Mouse (Mus musculus) liver, embryonic 15.5 days (tissue): ENCODE measurements around the gene Trove2. TPM values are rescaled to one million over a fixed set of nuclear protein-coding genes. Genes with fewer than 3 reads are reported as not detected.

Source experiments
- ATAC-seq: fragments of 200-750 bp; cut with Nextera tagmentation; 2 replicates; pipeline ENCODE4 v1.8.0; 2017; ENCODE audit warnings: moderate number of reproducible peaks, mild to moderate bottlenecking, moderate library complexity; ENCODE audit not compliant: insufficient read depth
- H3K27ac ChIP-seq: fragments of 300-500 bp; sonication (generic); replicated peaks from 2 replicates; pipeline ENCODE4 v1.5.1; 2015; ENCODE audit warnings: mild to moderate bottlenecking, inconsistent platforms
- H3K27me3 ChIP-seq: fragments of 300-500 bp; sonication (generic); 2 replicates; pipeline ENCODE4 v1.6.1; 2015; ENCODE audit warnings: mild to moderate bottlenecking, inconsistent platforms
- H3K36me3 ChIP-seq: fragments of 300-500 bp; sonication (generic); replicated peaks from 2 replicates; pipeline ENCODE4 v1.6.1; 2015; ENCODE audit warnings: moderate library complexity, mild to moderate bottlenecking, inconsistent platforms
- H3K4me1 ChIP-seq: fragments of 300-500 bp; sonication (generic); replicated peaks from 2 replicates; pipeline ENCODE4 v1.6.1; 2015; ENCODE audit warnings: inconsistent platforms
- H3K4me2 ChIP-seq: fragments of 300-500 bp; sonication (generic); 2 replicates; pipeline ENCODE4 v1.6.1; 2015; ENCODE audit warnings: moderate library complexity, mild to moderate bottlenecking, inconsistent platforms
- H3K4me3 ChIP-seq: fragments of 300-500 bp; sonication (generic); replicated peaks from 2 replicates; pipeline ENCODE4 v1.5.1; 2015; ENCODE audit warnings: mild to moderate bottlenecking, inconsistent platforms
- H3K9ac ChIP-seq: fragments of 300-500 bp; sonication (generic); 2 replicates; pipeline ENCODE4 v1.6.1; 2015; ENCODE audit warnings: moderate library complexity, mild to moderate bottlenecking, inconsistent platforms
- H3K9me3 ChIP-seq: fragments of 300-500 bp; sonication (generic); replicated peaks from 2 replicates; pipeline ENCODE4 v1.6.1; 2016; ENCODE audit warnings: inconsistent platforms
- whole genome bisulfite sequencing: fragments of 180-500 bp; shearing (Covaris S2); methylation state at CpG from one replicate; pipeline ENCODE4 v1.1.7; 2015; ENCODE audit warnings: mixed read lengths; ENCODE audit not compliant: insufficient replicate concordance; 5-methylcytosine and 5-hydroxymethylcytosine counted together
- polyA plus RNA-seq: library from polyadenylated mRNA; unstranded; fragments of >200 nt; fragmentation: Nextera tagmentation; extraction: Ambion mirVana; gene quantifications from 2 replicates; pipeline ENCODE4 v1.2.1, GENCODE M21; 2015

Trove2 gene
- polyA plus RNA-seq = 1.4 and 1.5 TPM in 2 replicates

DNA sequence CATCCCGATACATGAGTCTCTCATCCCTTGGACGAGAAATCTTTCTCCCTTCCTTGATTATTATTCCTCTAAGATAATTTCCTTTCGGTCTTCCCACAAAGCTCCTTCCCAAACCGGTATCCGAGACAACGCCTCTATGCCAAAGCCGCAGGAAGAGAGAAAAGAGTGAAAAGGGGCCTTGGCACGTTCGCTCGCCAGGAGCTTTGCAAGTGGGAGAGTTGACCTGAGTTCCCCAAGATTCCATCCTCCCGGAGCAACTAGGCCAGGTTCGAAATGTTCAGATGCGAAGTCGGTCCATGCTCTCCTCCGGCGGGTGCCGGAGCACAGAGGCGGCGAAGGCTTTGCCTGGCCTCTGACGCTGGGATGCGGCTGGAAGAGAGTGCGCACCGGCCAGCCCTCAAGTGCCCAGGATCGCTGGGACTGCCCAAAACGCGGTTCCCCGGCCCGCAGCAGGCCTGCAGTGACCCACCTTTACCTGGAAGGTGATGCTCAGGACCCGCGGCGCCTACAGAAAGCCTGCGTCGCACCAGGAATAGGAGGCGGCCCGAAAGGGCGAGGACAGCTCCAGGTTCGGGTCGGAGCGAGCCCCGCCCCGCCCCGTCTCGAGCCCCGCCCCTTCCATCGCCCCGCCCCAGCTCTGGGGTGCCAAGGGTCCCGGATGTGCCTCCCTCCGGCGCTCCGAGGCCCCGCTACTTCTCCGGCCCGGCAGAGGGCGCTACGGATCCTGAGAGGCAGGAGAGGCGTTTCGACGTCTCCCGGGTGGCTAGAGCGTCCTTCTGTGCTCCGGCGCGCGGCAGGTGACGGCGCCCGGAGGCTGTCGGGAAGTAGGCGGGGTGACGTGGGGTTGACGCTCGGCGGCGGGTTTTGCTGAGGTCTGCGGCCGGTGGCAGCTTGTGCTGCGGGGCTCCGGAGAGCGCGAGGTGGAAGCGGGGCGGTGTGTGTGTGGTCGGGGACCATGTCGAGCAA is at the start of gene Trove2, which contains the start of gene Uchl5:
Gene Trove2, minus strand, starts transcription at position 623 of the 966 bp plus-strand sequence.
Gene Uchl5, plus strand, starts transcription at position 827 of the 966 bp plus-strand sequence.
- Histone ChIP-seq H3K9ac (peak within 1 kb of the TSS; percentile 95), H3K27ac (peak within 1 kb of the TSS; percentile 86), H3K36me3 (peaks cover 11% of the 10 kb centered on the region; the same call in 1 of the 2 replicates), H3K4me3 (peak within 1 kb of the TSS; percentile 99), H3K4me2 (peak within 1 kb of the TSS; percentile 92), H3K27me3 (peaks cover 30% of the 10 kb centered on the region), H3K9me3 (no peaks in the 10 kb centered on the region), H3K4me1 (peaks cover 21% of the 10 kb centered on the region)
- peak; percentile 96 for ATAC-seq
- WGBS = under 1% methylated on average over 83 of the region's 84 CpGs

DNA sequence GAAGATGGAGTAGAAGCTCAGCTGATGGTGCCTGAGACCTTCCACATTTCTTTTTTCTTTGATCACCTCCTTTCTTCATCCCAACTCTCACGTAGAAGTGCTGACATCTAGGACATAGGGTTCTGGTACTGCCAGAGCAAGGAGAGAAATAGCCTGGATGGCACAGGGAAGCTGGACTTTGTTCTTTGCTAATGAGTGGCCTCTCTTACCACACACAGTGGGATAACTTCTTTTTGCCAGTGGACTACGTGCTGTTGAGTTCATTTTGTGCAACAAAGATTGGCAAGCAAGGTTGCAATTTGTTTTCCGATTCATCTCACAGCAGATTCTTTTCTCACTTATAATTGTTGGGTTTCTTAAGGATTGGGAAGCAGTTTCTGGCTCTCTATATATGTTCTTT is 45.8 kb upstream of the Trove2 start:
- H3K9ac ChIP-seq = no peak overlapping the region
- H3K27me3 ChIP-seq = no peaks in the 10 kb centered on the region
- no peak for ATAC-seq
- H3K4me3 ChIP-seq = no peak overlapping the region
- no peaks in the 10 kb centered on the region for H3K9me3 ChIP-seq
- 60% methylated on average over 3 of the region's 3 CpGs for WGBS
- no peak overlapping the region for H3K27ac ChIP-seq
- no peaks in the 10 kb centered on the region for H3K4me1 ChIP-seq
- no peaks in the 10 kb centered on the region for H3K36me3 ChIP-seq
- H3K4me2 ChIP-seq = no peak overlapping the region

GRCm38 (mm10) chr1:143820096-143820877 is 43.4 kb upstream of the Trove2 start:
- H3K36me3 ChIP-seq = no peaks in the 10 kb centered on the region
- H3K9me3 ChIP-seq = no peaks in the 10 kb centered on the region
- H3K27me3 ChIP-seq = no peaks in the 10 kb centered on the region
- 76% methylated on average over 2 of the region's 2 CpGs for WGBS
- no peak overlapping the region for H3K27ac ChIP-seq
- H3K4me2 ChIP-seq = no peak overlapping the region
- H3K4me3 ChIP-seq = no peak overlapping the region
- no peaks in the 10 kb centered on the region for H3K4me1 ChIP-seq
- no peak overlapping the region for H3K9ac ChIP-seq
- no peak for ATAC-seq

DNA sequence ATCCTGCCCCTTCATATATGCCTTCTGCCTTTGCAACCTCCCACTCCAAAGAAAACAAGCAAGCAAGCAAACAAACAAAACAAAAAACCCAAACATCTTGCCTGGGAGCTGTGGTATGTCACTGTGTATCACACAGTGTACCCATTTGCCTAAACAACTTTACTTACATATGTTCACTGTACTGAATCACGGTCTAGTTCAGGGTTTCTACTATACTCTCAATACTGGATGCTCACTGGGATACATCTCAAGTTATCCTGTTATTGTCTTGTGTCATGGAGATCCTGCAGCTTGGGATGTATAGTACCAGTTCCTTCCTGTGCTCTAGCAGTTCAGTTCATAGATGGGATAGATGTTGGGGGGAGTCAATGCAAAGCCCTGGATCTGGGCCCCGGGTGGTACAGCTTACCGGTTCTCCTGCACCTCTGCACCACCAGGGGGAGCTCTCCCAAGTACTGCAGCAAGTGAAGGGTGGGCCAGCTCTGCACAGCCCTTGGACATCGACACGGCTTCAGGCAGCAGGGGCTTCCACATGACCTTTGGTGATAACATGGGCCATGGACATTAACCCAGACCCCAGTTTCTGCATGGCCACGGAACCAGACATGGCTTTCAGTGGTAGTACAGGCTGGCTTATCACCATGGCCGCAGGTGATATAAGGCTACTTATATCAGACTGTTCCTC is 37.0 kb upstream of the Trove2 start:
- Histone ChIP-seq H3K4me1 (0 out of 2 replicates have a peak, but pooled peaks cover 5% of the 10 kb centered on the region), H3K4me2 (no peak overlapping the region), H3K36me3 (peaks cover 7% of the 10 kb centered on the region), H3K27ac (no peak overlapping the region), H3K27me3 (no peaks in the 10 kb centered on the region), H3K4me3 (no peak overlapping the region), H3K9ac (no peak overlapping the region), H3K9me3 (no peaks in the 10 kb centered on the region)
- peak; percentile 68 for ATAC-seq
- 28% methylated on average over 7 of the region's 7 CpGs for WGBS

DNA sequence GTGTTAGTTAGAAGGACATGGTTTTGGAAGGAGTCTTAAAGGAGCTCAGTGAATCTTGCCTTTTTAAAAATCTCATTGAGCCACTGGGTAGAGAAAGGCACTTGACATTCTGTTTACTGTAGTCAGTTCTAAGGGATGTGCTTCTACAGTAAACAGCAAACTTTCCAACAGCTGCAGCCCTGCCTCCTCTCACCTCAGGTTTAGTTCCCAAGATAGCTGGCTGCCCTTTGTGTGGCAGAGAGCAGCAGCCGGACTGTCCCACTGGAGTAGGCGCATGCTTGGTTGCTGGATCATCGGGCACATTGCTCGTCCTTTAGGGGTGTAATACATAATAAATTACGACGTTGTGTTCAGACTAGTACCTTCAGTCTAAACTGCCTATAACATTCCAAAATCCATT is 32.2 kb upstream of the Trove2 start:
- H3K4me2 ChIP-seq = no peak overlapping the region
- no peak overlapping the region for H3K9ac ChIP-seq
- H3K9me3 ChIP-seq = no peaks in the 10 kb centered on the region
- H3K27me3 ChIP-seq = no peaks in the 10 kb centered on the region
- ATAC-seq = no peak
- 83% methylated on average over 6 of the region's 6 CpGs for WGBS
- no peak overlapping the region for H3K27ac ChIP-seq
- H3K4me1 ChIP-seq = 0 out of 2 replicates have a peak, but pooled peaks cover 3% of the 10 kb centered on the region
- no peak overlapping the region for H3K4me3 ChIP-seq
- peaks cover 24% of the 10 kb centered on the region for H3K36me3 ChIP-seq

DNA sequence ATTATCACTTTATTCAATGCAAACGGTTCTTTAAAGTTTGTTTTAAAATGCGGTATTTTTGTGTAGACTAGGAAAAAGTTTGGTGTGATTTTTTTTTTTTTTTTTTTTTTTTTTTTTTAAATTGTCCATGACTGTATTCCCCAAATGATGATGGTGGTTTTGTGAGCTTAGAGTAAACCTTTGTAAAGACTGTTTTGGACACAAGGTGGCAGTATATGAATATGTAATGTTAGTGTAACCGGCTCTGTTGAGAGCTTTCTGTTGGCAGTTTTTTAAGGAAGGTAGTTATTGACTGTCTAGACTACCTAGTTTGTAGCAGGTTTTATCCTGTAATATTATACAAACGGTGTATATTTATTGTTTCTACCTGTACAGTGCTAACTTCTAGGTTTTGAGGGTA is 26.7 kb upstream of the Trove2 start:
- Histone ChIP-seq H3K36me3 (peaks cover 34% of the 10 kb centered on the region), H3K27me3 (no peaks in the 10 kb centered on the region), H3K9me3 (no peaks in the 10 kb centered on the region), H3K9ac (no peak overlapping the region), H3K4me2 (no peak overlapping the region), H3K27ac (no peak overlapping the region), H3K4me3 (no peak overlapping the region), H3K4me1 (no peaks in the 10 kb centered on the region)
- ATAC-seq = no peak
- WGBS = 37% methylated on average over 4 of the region's 4 CpGs

DNA sequence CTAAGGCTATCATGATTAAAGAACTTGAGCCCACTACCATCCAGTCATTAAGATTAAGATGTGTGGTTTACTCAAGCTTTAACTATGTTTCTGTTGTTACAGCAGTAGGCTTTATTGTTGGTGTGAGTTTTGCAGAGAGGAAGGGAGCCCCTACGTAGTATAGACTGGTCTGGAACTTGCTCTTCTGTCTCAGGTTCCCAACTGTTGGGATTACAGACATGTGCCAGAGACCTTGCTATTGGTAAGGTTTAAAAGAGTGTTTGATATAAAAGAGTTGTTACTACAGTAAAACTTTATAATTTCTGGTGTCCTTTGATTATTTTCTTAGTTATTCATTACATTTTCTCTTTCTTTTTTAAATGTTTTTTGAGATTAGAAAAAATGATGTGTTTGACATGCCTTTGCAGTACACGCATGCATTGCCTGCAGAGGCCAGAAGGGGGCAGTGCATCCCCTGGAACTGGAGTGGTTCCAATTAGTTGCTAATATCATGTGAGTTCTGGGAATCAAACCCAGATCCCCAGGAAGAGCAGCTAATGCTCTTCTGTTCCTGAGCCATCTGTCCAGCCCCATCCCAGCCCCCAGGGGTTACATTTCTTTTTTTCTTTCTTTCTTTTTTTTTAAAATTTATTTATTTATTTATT is 11.8 kb upstream of the Trove2 start:
- no peak; the same call in 1 of the 2 replicates for ATAC-seq
- H3K4me1 ChIP-seq = no peaks in the 10 kb centered on the region
- WGBS = 77% methylated on average over 2 of the region's 2 CpGs
- no peak overlapping the region for H3K4me2 ChIP-seq
- H3K27me3 ChIP-seq = no peaks in the 10 kb centered on the region
- peaks cover 26% of the 10 kb centered on the region for H3K36me3 ChIP-seq
- H3K4me3 ChIP-seq = no peak overlapping the region
- no peak overlapping the region for H3K27ac ChIP-seq
- H3K9me3 ChIP-seq = no peaks in the 10 kb centered on the region
- no peak overlapping the region for H3K9ac ChIP-seq

- no peaks in the 10 kb centered on the region for H3K9me3 ChIP-seq
- H3K36me3 ChIP-seq = peaks cover 11% of the 10 kb centered on the region; the same call in 1 of the 2 replicates
- under 1% methylated on average over 39 of the region's 39 CpGs for WGBS
- peak overlapping the region; percentile 95 for H3K9ac ChIP-seq
- peak overlapping the region; percentile 92 for H3K4me2 ChIP-seq
- ATAC-seq = peak; percentile 40
- peaks cover 30% of the 10 kb centered on the region for H3K27me3 ChIP-seq
- peak overlapping the region; percentile 99 for H3K4me3 ChIP-seq
- peaks cover 21% of the 10 kb centered on the region for H3K4me1 ChIP-seq
- H3K27ac ChIP-seq = peak overlapping the region; percentile 86
Measured at GRCm38 (mm10) chr1:143777558-143778218, 820 bp upstream of the Trove2 start.

GRCm38 (mm10) chr1:143773909-143774308 is 3.0 kb downstream of the Trove2 start:
- no peak for ATAC-seq
- peaks cover 30% of the 10 kb centered on the region for H3K27me3 ChIP-seq
- H3K4me2 ChIP-seq = no peak overlapping the region
- H3K4me3 ChIP-seq = no peak overlapping the region
- H3K9ac ChIP-seq = no peak overlapping the region
- WGBS = 20% methylated on average over 6 of the region's 6 CpGs
- H3K9me3 ChIP-seq = no peaks in the 10 kb centered on the region
- H3K27ac ChIP-seq = no peak overlapping the region
- H3K36me3 ChIP-seq = no peaks in the 10 kb centered on the region
- peaks cover 16% of the 10 kb centered on the region for H3K4me1 ChIP-seq

DNA sequence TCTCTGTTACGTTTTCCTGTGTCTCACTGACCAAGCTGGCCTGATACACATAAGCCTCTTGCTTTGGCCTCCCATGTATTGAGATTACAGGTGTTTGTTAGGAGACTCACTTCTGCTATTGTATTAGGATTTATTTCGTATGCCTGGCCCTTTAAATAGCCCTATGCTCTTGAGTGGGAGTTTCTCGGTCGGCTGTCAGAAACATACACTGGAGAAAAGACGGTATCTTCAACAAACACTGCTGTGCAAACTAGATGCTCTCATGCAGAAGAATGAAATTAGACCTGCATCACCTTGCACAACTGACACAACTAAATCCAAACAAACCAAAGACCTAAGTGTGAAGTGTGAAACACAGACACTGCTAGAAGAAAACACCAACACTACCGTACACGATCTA is 3.8 kb downstream of the Trove2 start:
- H3K9me3 ChIP-seq = no peaks in the 10 kb centered on the region
- H3K4me2 ChIP-seq = no peak overlapping the region
- H3K27ac ChIP-seq = no peak overlapping the region
- peaks cover 9% of the 10 kb centered on the region for H3K4me1 ChIP-seq
- H3K4me3 ChIP-seq = no peak overlapping the region
- peaks cover 30% of the 10 kb centered on the region for H3K27me3 ChIP-seq
- ATAC-seq = no peak
- no peak overlapping the region for H3K9ac ChIP-seq
- H3K36me3 ChIP-seq = no peaks in the 10 kb centered on the region
- 64% methylated on average over 7 of the region's 7 CpGs for WGBS
